Mouse (Mus musculus): ENCODE data around the gene Nav1.

GRCm38 (mm10) chr1:135462736-135463135 is 144.4 kb downstream of the Nav1 start:
- TF ChIP-seq CTCF (IDR thresholded peaks at IDR 0.05; ENCODE audit: low read depth, low read length) = no peak
- TF ChIP-seq EP300 (IDR thresholded peaks at IDR 0.05; ENCODE audit: insufficient read depth, low read depth, low read length) = no peak
- TF ChIP-seq POLR2A (IDR thresholded peaks at IDR 0.05; ENCODE audit: insufficient read depth, low read length) = no peak
